Mouse (Mus musculus) lung, postnatal 0 days (tissue): ENCODE results near the gene Tmed10.

Experiments used
- CTCF ChIP-seq: IDR thresholded peaks from 2 replicates; pipeline ENCODE4 v1.5.1; 2016; ENCODE audit warnings: antibody characterized with exemption, mild to moderate bottlenecking
- EP300 ChIP-seq: IDR thresholded peaks from 2 replicates; pipeline ENCODE4 v1.6.1; 2016; ENCODE audit warnings: antibody characterized with exemption, mild to moderate bottlenecking, control low read depth

GRCm38 (mm10) chr12:85295506-85295905 is 79.1 kb downstream of the Tmed10 start:
- TF ChIP-seq CTCF (no peak), EP300 (no peak)
